Mouse (Mus musculus) midbrain, embryonic 11.5 days (tissue): ENCODE data around the gene Msl1. TPM values are rescaled to one million over a fixed set of nuclear protein-coding genes. Genes with fewer than 3 reads are reported as not detected.
"Not testable (repeated sequence)": the region's sequence is repeated elsewhere in the genome, so short reads cannot be mapped to it uniquely, and the experiment has no call there.

ENCODE experiments used
- ATAC-seq: fragments of 200-750 bp; cut with Nextera tagmentation; 2 replicates; pipeline ENCODE4 v1.8.0; 2017; ENCODE audit warnings: moderate TSS enrichment, moderate library complexity; ENCODE audit not compliant: low FRiP score
- DNase-seq: peaks from one replicate; pipeline ENCODE4 v3.0.0; 2015; ENCODE audit warnings: low spot score; ENCODE audit errors: missing footprints
- H3K27ac ChIP-seq: fragments of 300-500 bp; sonication (generic); 2 replicates; pipeline ENCODE4 v1.5.1; 2014; ENCODE audit warnings: low read depth, low read length
- H3K27me3 ChIP-seq: fragments of 300-500 bp; sonication (generic); 2 replicates; pipeline ENCODE4 v1.6.1; 2014; ENCODE audit warnings: mild to moderate bottlenecking, low read length, moderate library complexity, mixed read lengths; ENCODE audit not compliant: control insufficient read depth, insufficient read depth
- H3K36me3 ChIP-seq: fragments of 300-500 bp; sonication (generic); 2 replicates; pipeline ENCODE4 v1.6.1; 2014; ENCODE audit warnings: mild to moderate bottlenecking, low read length, moderate library complexity, mixed read lengths; ENCODE audit not compliant: control insufficient read depth, insufficient read depth
- H3K4me1 ChIP-seq: fragments of 300-500 bp; sonication (generic); 2 replicates; pipeline ENCODE4 v1.6.1; 2014; ENCODE audit warnings: low read length; ENCODE audit not compliant: control insufficient read depth, insufficient read depth
- H3K4me2 ChIP-seq: fragments of 300-500 bp; sonication (generic); 2 replicates; pipeline ENCODE4 v1.6.1; 2014; ENCODE audit warnings: mild to moderate bottlenecking, moderate library complexity
- H3K4me3 ChIP-seq: fragments of 300-500 bp; sonication (generic); 2 replicates; pipeline ENCODE4 v1.5.1; 2014; ENCODE audit warnings: low read depth, low read length
- H3K9ac ChIP-seq: fragments of 300-500 bp; sonication (generic); 2 replicates; pipeline ENCODE4 v1.6.1; 2014; ENCODE audit warnings: low read length
- H3K9me3 ChIP-seq: fragments of 300-500 bp; sonication (generic); 2 replicates; pipeline ENCODE4 v1.6.1; 2016; ENCODE audit warnings: low read length; ENCODE audit not compliant: control insufficient read depth
- WGBS: fragments of 180-500 bp; shearing (Covaris S2); extraction: QIAGEN DNeasy Blood & Tissue Kit; methylation state at CpG from one replicate; pipeline ENCODE4 v1.1.7; 2014; 5-methylcytosine and 5-hydroxymethylcytosine counted together
- polyA plus RNA-seq: library from polyadenylated mRNA; unstranded; fragments of >200 nt; fragmentation: Nextera tagmentation; extraction: Ambion mirVana; gene quantifications from 2 replicates; pipeline ENCODE4 v1.2.1, GENCODE M21; 2014

Msl1 gene
- polyA plus RNA-seq, 1 experiment from 2014 or later, result 24.0 TPM

DNA sequence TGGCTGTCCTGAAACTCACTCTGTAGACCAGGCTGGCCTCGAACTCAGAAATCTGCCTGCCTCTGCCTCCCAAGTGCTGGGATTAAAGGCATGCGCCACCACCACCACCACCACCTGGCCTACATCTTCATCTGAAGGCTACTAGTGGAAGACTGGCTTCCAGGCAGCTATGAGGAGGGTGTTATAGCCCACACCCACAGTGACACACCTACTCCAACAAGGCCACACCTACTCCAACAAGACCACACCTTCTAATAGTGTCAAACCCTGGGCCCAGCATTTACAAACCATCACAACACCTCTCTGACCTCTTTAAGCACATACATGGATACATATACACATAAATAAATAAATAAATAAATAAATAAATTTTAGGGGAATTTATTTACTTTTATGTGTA lies 30.8 kb downstream of the Msl1 start:
- not testable (repeated sequence) for H3K27me3 ChIP-seq, H3K9ac ChIP-seq, H3K4me1 ChIP-seq, H3K27ac ChIP-seq, H3K4me2 ChIP-seq, ATAC-seq, H3K4me3 ChIP-seq, DNase-seq, H3K9me3 ChIP-seq
- 100% methylated on average over 2 of the region's 2 CpGs for WGBS
- H3K36me3 ChIP-seq, result peaks cover 47% of the 10 kb centered on the region

DNA sequence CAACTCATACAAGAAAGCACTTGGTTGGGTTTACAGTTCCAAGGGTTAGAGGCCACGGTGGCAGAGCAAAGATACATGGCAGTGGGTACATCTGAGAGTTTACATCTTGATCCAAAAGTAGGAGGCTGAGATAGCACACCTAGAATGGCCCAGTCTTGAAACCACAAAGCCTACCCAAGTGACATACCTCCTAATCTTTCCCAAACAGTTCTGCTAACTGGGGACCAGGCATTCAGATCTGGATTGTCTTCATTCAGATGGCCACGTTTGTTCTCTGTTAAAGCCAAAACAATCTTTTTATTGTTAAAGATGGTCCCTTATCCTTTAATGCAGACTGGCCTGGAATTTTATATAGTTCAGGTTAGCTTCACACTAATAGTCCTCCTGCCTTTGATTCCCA lies 32.6 kb downstream of the Msl1 start:
- 84% methylated on average over 2 of the region's 2 CpGs for WGBS

DNA sequence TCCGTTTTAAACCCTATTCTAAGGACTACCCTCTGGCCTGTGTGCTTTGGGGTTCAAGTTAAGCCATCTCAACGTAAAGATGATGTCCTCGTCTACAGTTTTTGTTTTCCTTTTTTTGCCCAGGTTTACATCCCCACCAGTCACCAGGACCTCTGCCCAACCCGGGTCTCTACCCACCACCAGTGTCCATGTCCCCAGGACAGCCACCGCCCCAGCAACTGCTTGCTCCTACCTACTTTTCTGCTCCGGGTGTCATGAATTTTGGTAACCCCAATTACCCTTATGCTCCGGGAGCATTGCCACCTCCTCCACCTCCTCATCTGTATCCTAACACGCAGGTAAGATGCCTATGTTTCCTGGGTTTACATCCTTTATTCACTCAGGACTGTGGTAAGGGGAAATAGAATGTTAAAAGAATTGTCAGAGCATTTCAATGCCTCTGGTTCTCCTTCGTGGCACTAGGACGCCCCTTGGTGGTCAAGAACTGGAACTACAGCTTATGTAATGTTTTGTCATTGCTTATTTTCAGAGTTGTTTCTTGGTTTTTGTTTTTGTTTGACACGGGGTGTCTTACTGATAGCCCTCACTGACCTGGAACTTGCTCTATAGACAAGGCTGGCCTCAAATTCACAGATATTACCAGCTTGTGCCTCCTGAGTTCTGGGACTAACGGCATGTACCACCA lies 33.9 kb downstream of the Msl1 start:
- no peak overlapping the region for H3K4me3 ChIP-seq
- no peaks in the 10 kb centered on the region for H3K9me3 ChIP-seq
- H3K4me2 ChIP-seq, result no peak overlapping the region
- no peaks in the 10 kb centered on the region for H3K27me3 ChIP-seq
- H3K27ac ChIP-seq, result no peak overlapping the region
- no peak overlapping the region for H3K9ac ChIP-seq
- peaks cover 46% of the 10 kb centered on the region for H3K36me3 ChIP-seq
- 79% methylated on average over 12 of the region's 12 CpGs for WGBS
- H3K4me1 ChIP-seq, result peaks cover 1% of the 10 kb centered on the region; the same call in 1 of the 2 replicates
- no peak for ATAC-seq
- DNase-seq, result no peak

More for the DNA sequence above, 32.6 kb downstream of the Msl1 start:
- Histone ChIP-seq H3K36me3 (peaks cover 47% of the 10 kb centered on the region), H3K4me2 (no peak overlapping the region), H3K4me1 (no peaks in the 10 kb centered on the region), H3K9ac (no peak overlapping the region), H3K4me3 (no peak overlapping the region), H3K27me3 (no peaks in the 10 kb centered on the region), H3K27ac (no peak overlapping the region), H3K9me3 (no peaks in the 10 kb centered on the region)
- DNase-seq (no peak), ATAC-seq (no peak)

DNA sequence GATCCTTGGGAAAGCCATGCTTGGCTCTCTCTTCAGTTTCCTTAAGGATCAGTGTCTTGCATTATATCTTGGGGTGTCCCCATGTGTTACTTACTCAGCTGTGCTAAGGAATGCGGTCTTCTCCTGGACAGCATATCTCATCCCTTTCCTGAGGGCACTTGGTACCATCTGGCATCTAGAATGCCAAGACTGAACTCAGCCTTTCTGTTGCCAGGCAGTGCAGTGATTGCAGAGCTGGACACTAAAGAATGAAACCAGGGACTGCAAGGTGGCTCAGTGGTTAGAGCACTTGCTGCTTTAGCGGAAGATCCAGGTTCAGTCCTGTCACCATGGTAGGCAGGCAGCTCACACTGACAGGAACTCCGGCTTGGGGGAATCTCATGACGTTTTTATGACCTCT lies 34.6 kb downstream of the Msl1 start:
- Histone ChIP-seq H3K4me2 (no peak overlapping the region), H3K4me1 (peaks cover 7% of the 10 kb centered on the region), H3K27me3 (no peaks in the 10 kb centered on the region), H3K9me3 (no peaks in the 10 kb centered on the region), H3K9ac (no peak overlapping the region), H3K36me3 (peaks cover 44% of the 10 kb centered on the region), H3K4me3 (no peak overlapping the region), H3K27ac (no peak overlapping the region)
- 84% methylated on average over 4 of the region's 4 CpGs for WGBS
- ATAC-seq (no peak), DNase-seq (no peak)

DNA sequence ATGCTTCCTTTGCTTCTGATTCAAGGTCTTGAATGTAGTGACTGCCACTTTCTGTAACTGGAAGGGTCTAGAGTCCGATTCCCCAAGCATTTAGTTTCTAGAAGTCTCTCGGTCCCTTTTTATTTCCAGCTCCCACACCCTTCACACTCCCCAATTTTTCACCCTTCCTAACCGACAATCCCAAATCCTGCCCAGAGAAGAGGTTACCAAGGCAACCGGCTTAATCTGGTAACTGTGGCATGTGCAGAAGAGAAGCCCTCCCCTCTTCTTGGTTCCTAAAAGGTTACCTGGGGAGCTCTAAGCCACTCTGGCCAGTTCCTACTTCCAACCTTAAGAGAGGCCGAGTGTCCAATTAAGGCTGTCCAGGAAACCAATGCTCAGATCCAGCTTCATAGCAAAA lies 40.0 kb downstream of the Msl1 start:
- DNase-seq, result peak; percentile 89
- Histone ChIP-seq H3K36me3 (peaks cover 18% of the 10 kb centered on the region; the same call in 1 of the 2 replicates), H3K27ac (no peak overlapping the region), H3K27me3 (peaks cover 15% of the 10 kb centered on the region), H3K4me2 (no peak overlapping the region), H3K4me3 (no peak overlapping the region), H3K9me3 (no peaks in the 10 kb centered on the region), H3K9ac (no peak overlapping the region), H3K4me1 (peaks cover 27% of the 10 kb centered on the region)
- ATAC-seq, result no peak
- WGBS, result 31% methylated on average over 5 of the region's 5 CpGs

DNA sequence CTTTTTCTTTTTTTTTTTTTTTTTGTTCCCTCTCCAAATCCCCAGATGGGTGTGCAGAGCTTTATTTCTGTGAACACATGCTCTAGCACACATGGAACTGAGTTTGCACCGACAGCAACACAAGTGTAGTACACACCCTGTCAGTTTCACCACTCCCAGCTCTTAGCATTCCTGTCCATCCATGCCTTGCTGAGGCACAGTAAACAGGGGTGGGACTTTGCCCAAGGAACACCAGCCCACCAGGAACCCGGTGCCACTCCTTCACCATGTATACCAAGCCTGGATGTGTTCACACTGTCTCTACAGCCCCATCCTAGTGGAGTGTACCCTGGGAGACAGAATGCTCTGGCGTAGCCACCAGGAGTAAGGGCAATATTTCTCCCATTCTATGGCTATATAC lies 40.4 kb downstream of the Msl1 start:
- H3K27me3 ChIP-seq, result peaks cover 15% of the 10 kb centered on the region

DNA sequence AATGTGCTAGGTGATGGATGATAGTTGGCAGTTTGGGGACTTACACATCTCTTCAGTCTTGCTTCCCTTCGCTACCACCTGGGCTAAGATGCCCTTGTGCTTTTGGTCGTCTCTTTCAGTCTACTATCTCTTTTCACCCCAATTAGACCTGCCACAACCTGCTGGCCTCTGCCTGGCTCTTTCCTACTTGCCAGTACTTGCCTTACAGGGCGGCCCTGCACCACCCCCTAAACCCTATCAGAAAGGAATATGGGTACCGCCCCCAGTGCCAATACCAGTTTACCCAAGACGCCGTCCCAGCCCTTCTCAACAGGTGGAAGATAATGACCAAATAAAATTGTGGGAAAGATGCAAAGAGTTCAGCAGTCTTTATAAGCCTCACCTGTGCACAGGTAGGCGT lies 40.8 kb downstream of the Msl1 start:
- peak; percentile 88 for DNase-seq
- H3K27me3 ChIP-seq, result peaks cover 15% of the 10 kb centered on the region
- no peak overlapping the region for H3K27ac ChIP-seq
- peak overlapping the region; percentile 99; the same call in 1 of the 2 replicates for H3K4me2 ChIP-seq
- peaks cover 16% of the 10 kb centered on the region; the same call in 1 of the 2 replicates for H3K36me3 ChIP-seq
- no peak overlapping the region for H3K9ac ChIP-seq
- H3K9me3 ChIP-seq, result no peaks in the 10 kb centered on the region
- WGBS, result 32% methylated on average over 7 of the region's 7 CpGs
- peaks cover 27% of the 10 kb centered on the region for H3K4me1 ChIP-seq
- H3K4me3 ChIP-seq, result no peak overlapping the region
- ATAC-seq, result peak; percentile 31

More for the DNA sequence above, 40.4 kb downstream of the Msl1 start:
- DNase-seq (peak; percentile 87), ATAC-seq (no peak)
- Histone ChIP-seq H3K4me1 (peaks cover 27% of the 10 kb centered on the region), H3K4me2 (no peak overlapping the region), H3K27ac (no peak overlapping the region), H3K9ac (no peak overlapping the region), H3K36me3 (peaks cover 18% of the 10 kb centered on the region; the same call in 1 of the 2 replicates), H3K9me3 (no peaks in the 10 kb centered on the region), H3K4me3 (no peak overlapping the region)
- WGBS, result 67% methylated on average over 3 of the region's 3 CpGs

DNA sequence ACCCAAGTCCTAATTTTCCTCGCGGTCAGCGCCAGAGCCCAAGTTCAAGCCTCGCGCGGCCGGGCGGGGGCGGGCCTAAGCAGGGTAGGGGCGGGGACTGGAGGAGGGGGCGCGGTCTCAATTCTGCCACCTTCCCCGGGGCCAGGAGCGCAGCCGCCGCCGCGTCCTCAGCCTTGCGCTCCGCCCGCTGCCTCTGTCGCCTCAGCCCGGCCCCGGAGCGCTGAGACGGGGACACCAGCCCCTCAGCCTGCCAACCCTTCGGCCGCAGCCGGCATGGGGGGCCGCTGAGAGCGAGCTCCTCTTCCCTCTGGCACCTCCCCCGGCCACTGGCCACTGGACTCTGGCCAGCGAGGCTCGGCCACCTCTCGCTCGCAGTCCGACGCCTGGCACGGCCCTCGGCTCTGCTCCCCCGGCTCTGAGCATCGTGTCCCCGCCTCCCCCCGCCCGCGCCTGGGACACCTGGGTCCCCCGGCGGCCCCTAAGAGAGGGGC lies 41.4 kb downstream of the Msl1 start, which contains the start of gene Rapgefl1:
Rapgefl1 (plus strand) TSS at position 135 of the 491 bp plus-strand sequence.
- Histone ChIP-seq H3K9ac (peak within 1 kb of the TSS; percentile 70), H3K4me3 (peak within 1 kb of the TSS; percentile 61), H3K27me3 (peaks cover 15% of the 10 kb centered on the region), H3K4me2 (peak within 1 kb of the TSS; percentile 99), H3K9me3 (no peaks in the 10 kb centered on the region), H3K4me1 (peaks cover 27% of the 10 kb centered on the region), H3K27ac (no peak within 1 kb of the TSS; the same call in 1 of the 2 replicates), H3K36me3 (peaks cover 14% of the 10 kb centered on the region; the same call in 1 of the 2 replicates)
- WGBS, result under 1% methylated on average over 40 of the region's 48 CpGs
- ATAC-seq (peak; percentile 91), DNase-seq (peak; percentile 99)

DNA sequence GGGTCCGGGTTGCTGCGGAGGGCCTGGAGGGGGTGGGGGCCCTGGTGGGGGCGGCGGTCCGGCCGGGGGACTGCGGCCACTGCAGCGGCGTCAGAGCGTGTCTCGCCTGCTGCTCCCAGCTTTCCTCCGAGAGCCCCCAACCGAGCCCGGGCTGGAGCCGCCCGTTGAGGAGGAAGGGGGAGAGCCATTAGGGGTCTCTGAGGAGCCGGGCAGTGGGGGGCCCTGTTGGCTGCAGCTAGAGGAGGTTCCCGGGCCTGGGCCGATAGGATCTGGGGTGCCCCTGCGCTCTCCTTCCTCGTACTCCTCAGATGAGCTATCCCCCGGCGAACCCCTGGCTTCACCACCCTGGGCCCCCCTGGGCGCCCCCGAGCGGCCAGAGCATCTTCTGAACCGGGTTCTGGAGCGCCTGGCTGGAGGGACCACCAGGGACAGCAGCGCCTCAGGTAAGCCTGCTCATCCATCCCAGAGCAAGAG lies 42.0 kb downstream of the Msl1 start:
- H3K9ac ChIP-seq, result peak overlapping the region; percentile 70
- H3K9me3 ChIP-seq, result no peaks in the 10 kb centered on the region
- peak; percentile 89 for DNase-seq
- H3K36me3 ChIP-seq, result peaks cover 8% of the 10 kb centered on the region; the same call in 1 of the 2 replicates
- peak; percentile 47 for ATAC-seq
- peak overlapping the region; percentile 99 for H3K4me2 ChIP-seq
- no peak overlapping the region for H3K27ac ChIP-seq
- 2% methylated on average over 22 of the region's 29 CpGs for WGBS
- H3K27me3 ChIP-seq, result peaks cover 15% of the 10 kb centered on the region
- peaks cover 27% of the 10 kb centered on the region for H3K4me1 ChIP-seq
- peak overlapping the region; percentile 61 for H3K4me3 ChIP-seq
